Mouse (Mus musculus): Measurements from ENCODE around the gene Tmem210. TPM values are rescaled to one million over a fixed set of nuclear protein-coding genes. Genes with fewer than 3 reads are reported as not detected.

The Tmem210 gene
- polyA plus RNA-seq, 1 experiment from 2014 or later, result not detected

DNA sequence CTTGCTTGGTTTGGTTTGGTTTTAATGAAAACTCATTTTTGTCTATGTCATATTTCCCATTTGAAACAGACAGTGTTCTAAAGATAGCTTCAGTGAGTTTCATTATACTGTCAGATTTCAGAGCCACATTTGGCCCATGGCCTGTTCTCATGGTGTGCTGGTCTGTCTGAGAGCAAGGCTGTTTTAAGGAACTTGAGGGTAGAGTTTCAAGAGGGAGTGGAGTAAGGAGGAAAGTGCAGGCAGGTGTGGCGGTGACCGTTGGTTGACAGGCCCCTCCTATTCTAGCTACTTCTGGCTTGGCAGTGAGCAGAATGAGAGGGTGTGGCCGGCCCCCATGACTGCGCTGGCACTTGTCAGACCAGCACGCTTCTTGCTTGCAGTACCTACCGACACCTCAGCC is 50.4 kb downstream of the Tmem210 start:
- H3K4me2 ChIP-seq (ENCODE audit: low read length), result no peak overlapping the region
- no peaks in the 10 kb centered on the region for H3K9me3 ChIP-seq (replicated peaks; ENCODE audit: control insufficient read depth, low read length)
- 92% methylated on average over 6 of the region's 6 CpGs for WGBS
- H3K36me3 ChIP-seq (ENCODE audit: control insufficient read depth, insufficient read depth, low read length), result peaks cover 83% of the 10 kb centered on the region
- DNase-seq (ENCODE audit: low spot score) (no peak), ATAC-seq (no peak)
- no peak overlapping the region for H3K9ac ChIP-seq (ENCODE audit: low read length)
- no peaks in the 10 kb centered on the region for H3K27me3 ChIP-seq (replicated peaks; ENCODE audit: control insufficient read depth, insufficient read depth, low read length)
- no peak overlapping the region for H3K27ac ChIP-seq (ENCODE audit: low read depth, low read length)
- H3K4me3 ChIP-seq (ENCODE audit: low read depth, low read length), result no peak overlapping the region
- H3K4me1 ChIP-seq (ENCODE audit: control insufficient read depth, insufficient read depth, low read length), result peaks cover 5% of the 10 kb centered on the region

Other genes with a start within 250 kb of the Tmem210 start
- gene Nsmf, start 233.8 kb upstream of the Tmem210 start, polyA plus RNA-seq (2014; fragmentation: Nextera tagmentation; extraction: Ambion mirVana), result 96.1 and 123 TPM in 2 replicates
- gene Entpd8, start 207.8 kb upstream of the Tmem210 start, polyA plus RNA-seq (2014; fragmentation: Nextera tagmentation; extraction: Ambion mirVana), result not detected in 2 replicates
- not detected in 2 replicates for gene Noxa1, start 193.0 kb upstream of the Tmem210 start, polyA plus RNA-seq (2014; fragmentation: Nextera tagmentation; extraction: Ambion mirVana)
- gene Nrarp, start 107.4 kb upstream of the Tmem210 start, polyA plus RNA-seq (2014; fragmentation: Nextera tagmentation; extraction: Ambion mirVana), result 18.6 and 22.1 TPM in 2 replicates
- gene Tor4a, start 91.3 kb upstream of the Tmem210 start, polyA plus RNA-seq (2014; fragmentation: Nextera tagmentation; extraction: Ambion mirVana), result 0.97 and 1.9 TPM in 2 replicates
- gene Nelfb, start 76.7 kb upstream of the Tmem210 start, polyA plus RNA-seq (2014; fragmentation: Nextera tagmentation; extraction: Ambion mirVana), result 68.8 and 73.5 TPM in 2 replicates
- gene Stpg3, start 73.5 kb upstream of the Tmem210 start, polyA plus RNA-seq (2014; fragmentation: Nextera tagmentation; extraction: Ambion mirVana), result not detected in 2 replicates
- 1.1 TPM in 1 of 2 replicates, not detected in the other for gene Fam166a, start 69.4 kb upstream of the Tmem210 start, polyA plus RNA-seq (2014; fragmentation: Nextera tagmentation; extraction: Ambion mirVana)
- 392 and 409 TPM in 2 replicates for gene Tubb4b, start 63.4 kb upstream of the Tmem210 start, polyA plus RNA-seq (2014; fragmentation: Nextera tagmentation; extraction: Ambion mirVana)
- 0.10 TPM in 1 of 2 replicates, not detected in the other for gene Slc34a3, start 53.8 kb upstream of the Tmem210 start, polyA plus RNA-seq (2014; fragmentation: Nextera tagmentation; extraction: Ambion mirVana)
- gene Rnf224, start 51.4 kb upstream of the Tmem210 start, polyA plus RNA-seq (2014; fragmentation: Nextera tagmentation; extraction: Ambion mirVana), result not detected in 2 replicates
- gene Rnf208, start 45.9 kb upstream of the Tmem210 start, polyA plus RNA-seq (2014; fragmentation: Nextera tagmentation; extraction: Ambion mirVana), result 67.4 and 98.5 TPM in 2 replicates
- not detected in 2 replicates for gene Cysrt1, start 45.7 kb upstream of the Tmem210 start, polyA plus RNA-seq (2014; fragmentation: Nextera tagmentation; extraction: Ambion mirVana)
- gene AL732309.1, start 41.3 kb upstream of the Tmem210 start, polyA plus RNA-seq (2014; fragmentation: Nextera tagmentation; extraction: Ambion mirVana), result 4.7 and 6.0 TPM in 2 replicates
- gene Tmem203, start 32.7 kb upstream of the Tmem210 start, polyA plus RNA-seq (2014; fragmentation: Nextera tagmentation; extraction: Ambion mirVana), result 14.7 and 17.4 TPM in 2 replicates
- 6.6 and 9.9 TPM in 2 replicates for gene Tprn, start 25.5 kb upstream of the Tmem210 start, polyA plus RNA-seq (2014; fragmentation: Nextera tagmentation; extraction: Ambion mirVana)
- gene Ssna1, start 15.7 kb upstream of the Tmem210 start, polyA plus RNA-seq (2014; fragmentation: Nextera tagmentation; extraction: Ambion mirVana), result 258 and 281 TPM in 2 replicates
- gene Anapc2, start 15.7 kb upstream of the Tmem210 start, polyA plus RNA-seq (2014; fragmentation: Nextera tagmentation; extraction: Ambion mirVana), result 105 and 123 TPM in 2 replicates
- 0.25 TPM in 1 of 2 replicates, not detected in the other for gene Lrrc26, start 1.8 kb downstream of the Tmem210 start, polyA plus RNA-seq (2014; fragmentation: Nextera tagmentation; extraction: Ambion mirVana)
- 17.0 and 21.1 TPM in 2 replicates for gene Grin1, start 31.0 kb downstream of the Tmem210 start, polyA plus RNA-seq (2014; fragmentation: Nextera tagmentation; extraction: Ambion mirVana)
- 69.5 and 87.7 TPM in 2 replicates for gene Man1b1, start 44.2 kb downstream of the Tmem210 start, polyA plus RNA-seq (2014; fragmentation: Nextera tagmentation; extraction: Ambion mirVana)
- gene Dpp7, start 68.2 kb downstream of the Tmem210 start, polyA plus RNA-seq (2014; fragmentation: Nextera tagmentation; extraction: Ambion mirVana), result 21.3 and 21.4 TPM in 2 replicates
- gene Uap1l1, start 77.5 kb downstream of the Tmem210 start, polyA plus RNA-seq (2014; fragmentation: Nextera tagmentation; extraction: Ambion mirVana), result 5.8 and 7.8 TPM in 2 replicates
- 27.8 and 28.9 TPM in 2 replicates for gene Sapcd2, start 84.2 kb downstream of the Tmem210 start, polyA plus RNA-seq (2014; fragmentation: Nextera tagmentation; extraction: Ambion mirVana)
- 1.9 and 2.5 TPM in 2 replicates for gene Entpd2, start 107.7 kb downstream of the Tmem210 start, polyA plus RNA-seq (2014; fragmentation: Nextera tagmentation; extraction: Ambion mirVana)
- 263 and 331 TPM in 2 replicates for gene Npdc1, start 111.2 kb downstream of the Tmem210 start, polyA plus RNA-seq (2014; fragmentation: Nextera tagmentation; extraction: Ambion mirVana)
- gene Fut7, start 135.1 kb downstream of the Tmem210 start, polyA plus RNA-seq (2014; fragmentation: Nextera tagmentation; extraction: Ambion mirVana), result 0.21 TPM in 1 of 2 replicates, not detected in the other
- 6.7 and 11.9 TPM in 2 replicates for gene Abca2, start 140.6 kb downstream of the Tmem210 start, polyA plus RNA-seq (2014; fragmentation: Nextera tagmentation; extraction: Ambion mirVana)
- 1.1 and 2.2 TPM in 2 replicates for gene Clic3, start 168.7 kb downstream of the Tmem210 start, polyA plus RNA-seq (2014; fragmentation: Nextera tagmentation; extraction: Ambion mirVana)
- 93.2 and 101 TPM in 2 replicates for gene Paxx, start 172.9 kb downstream of the Tmem210 start, polyA plus RNA-seq (2014; fragmentation: Nextera tagmentation; extraction: Ambion mirVana)
- 170 and 301 TPM in 2 replicates for gene Ptgds, start 181.9 kb downstream of the Tmem210 start, polyA plus RNA-seq (2014; fragmentation: Nextera tagmentation; extraction: Ambion mirVana)
- gene Lcn12, start 205.8 kb downstream of the Tmem210 start, polyA plus RNA-seq (2014; fragmentation: Nextera tagmentation; extraction: Ambion mirVana), result not detected in 2 replicates
- gene Fbxw5, start 212.6 kb downstream of the Tmem210 start, polyA plus RNA-seq (2014; fragmentation: Nextera tagmentation; extraction: Ambion mirVana), result 77.9 and 102 TPM in 2 replicates
- 4.0 and 4.1 TPM in 2 replicates for gene C8g, start 213.6 kb downstream of the Tmem210 start, polyA plus RNA-seq (2014; fragmentation: Nextera tagmentation; extraction: Ambion mirVana)

Measured in forebrain, embryonic 14.5 days (tissue).